Mouse (Mus musculus): ENCODE data around the gene Urb1.

Urb1 gene

GRCm38 (mm10) chr16:90809975-90810715 is at the start of gene Urb1:
TSS of gene Urb1 (minus strand) at chr16:90810413.
- in situ Hi-C loops (cut with MboI), result no loop called here

- in situ Hi-C loops (cut with MboI), result no loop called here
Observed at GRCm38 (mm10) chr16:90858206-90858605, 48.0 kb upstream of the Urb1 start.

- in situ Hi-C loops (cut with MboI), result no loop called here
Observed at GRCm38 (mm10) chr16:90856552-90857200, 46.5 kb upstream of the Urb1 start.

GRCm38 (mm10) chr16:90851621-90852334 is 41.6 kb upstream of the Urb1 start:
- in situ Hi-C loops (cut with MboI), result no loop called here

GRCm38 (mm10) chr16:90850881-90851280 is 40.7 kb upstream of the Urb1 start:
- in situ Hi-C loops (cut with MboI), result no loop called here

- in situ Hi-C loops (cut with MboI), result no loop called here
Observed at GRCm38 (mm10) chr16:90849262-90849661, 39.0 kb upstream of the Urb1 start.

GRCm38 (mm10) chr16:90848697-90849096 is 38.5 kb upstream of the Urb1 start:
- in situ Hi-C loops (cut with MboI), result no loop called here

- in situ Hi-C loops (cut with MboI), result no loop called here
Observed at GRCm38 (mm10) chr16:90845591-90845990, 35.4 kb upstream of the Urb1 start.

- in situ Hi-C loops (cut with MboI), result no loop called here
Observed at GRCm38 (mm10) chr16:90845038-90845437, 34.8 kb upstream of the Urb1 start.

GRCm38 (mm10) chr16:90842164-90842563 is 32.0 kb upstream of the Urb1 start:
- in situ Hi-C loops (cut with MboI), result no loop called here

- in situ Hi-C loops (cut with MboI), result no loop called here
Observed at GRCm38 (mm10) chr16:90837431-90837830, 27.2 kb upstream of the Urb1 start.

- in situ Hi-C loops (cut with MboI), result no loop called here
Observed at GRCm38 (mm10) chr16:90833041-90833791, 23.0 kb upstream of the Urb1 start.

GRCm38 (mm10) chr16:90832495-90832894 is 22.3 kb upstream of the Urb1 start:
- in situ Hi-C loops (cut with MboI), result no loop called here

GRCm38 (mm10) chr16:90831676-90832075 is 21.5 kb upstream of the Urb1 start:
- in situ Hi-C loops (cut with MboI), result no loop called here

- in situ Hi-C loops (cut with MboI), result no loop called here
Observed at GRCm38 (mm10) chr16:90830686-90831439, 20.6 kb upstream of the Urb1 start.

GRCm38 (mm10) chr16:90829894-90830685 is 19.9 kb upstream of the Urb1 start:
- in situ Hi-C loops (cut with MboI), result no loop called here

GRCm38 (mm10) chr16:90829136-90829535 is 18.9 kb upstream of the Urb1 start:
- in situ Hi-C loops (cut with MboI), result no loop called here

- in situ Hi-C loops (cut with MboI), result no loop called here
Observed at GRCm38 (mm10) chr16:90827498-90827897, 17.3 kb upstream of the Urb1 start.

GRCm38 (mm10) chr16:90826457-90826856 is 16.2 kb upstream of the Urb1 start, which contains the start of gene Eva1c:
TSS of gene Eva1c (plus strand) at chr16:90826719.
- in situ Hi-C loops (cut with MboI), result no loop called here

- in situ Hi-C loops (cut with MboI), result no loop called here
Observed at GRCm38 (mm10) chr16:90826041-90826440, 15.8 kb upstream of the Urb1 start.
